Mouse (Mus musculus): ENCODE results near the gene Gm17374. TPM values are rescaled to one million over a fixed set of nuclear protein-coding genes. Genes with fewer than 3 reads are reported as not detected.
A peak's percentile ranks its signal among the peaks of the same experiment; 100 is the strongest.
"Not testable (repeated sequence)": the region's sequence is repeated elsewhere in the genome, so short reads cannot be mapped to it uniquely, and the experiment has no call there.

The Gm17374 gene
- total RNA-seq (2014; rRNA removed) (not detected in 2 replicates), polyA plus RNA-seq (2015; fragmentation: Nextera tagmentation; extraction: Ambion mirVana) (not detected in 2 replicates)

DNA sequence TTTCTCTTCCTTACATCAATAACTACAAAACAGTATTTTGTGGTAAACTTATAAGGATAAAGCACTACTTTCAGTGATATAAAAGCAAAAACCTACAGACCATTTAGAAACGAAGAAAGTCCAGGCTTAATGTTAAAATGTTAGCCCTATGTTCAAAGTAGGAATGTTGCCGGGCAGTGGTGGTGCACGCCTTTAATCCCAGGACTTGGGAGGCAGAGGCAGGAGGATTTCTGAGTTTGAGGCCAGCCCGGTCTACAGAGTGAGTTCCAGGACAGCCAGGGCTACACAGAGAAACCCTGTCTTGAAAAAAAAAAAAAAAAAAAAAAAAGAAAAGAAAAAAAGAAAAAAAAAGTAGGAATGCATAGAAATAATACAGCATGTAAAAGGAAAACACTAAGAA, at the start of gene Gm17374:
Gene Gm17374, plus strand, starts transcription at position 301 of the 400 bp plus-strand sequence.
- not testable (repeated sequence) for DNase-seq (ENCODE audit: low spot score); H3K9me3 ChIP-seq (ENCODE audit: low read length); H3K27me3 ChIP-seq (ENCODE audit: insufficient read depth, low read length); H3K9ac ChIP-seq (replicated peaks; ENCODE audit: low read length, poor library complexity, severe bottlenecking); ATAC-seq (ENCODE audit: low FRiP score); H3K4me2 ChIP-seq (ENCODE audit: low read depth, low read length, poor library complexity, severe bottlenecking); H3K36me3 ChIP-seq (ENCODE audit: insufficient read depth, low read length); H3K4me1 ChIP-seq (ENCODE audit: insufficient read depth, low read length); H3K4me3 ChIP-seq (ENCODE audit: low read depth, low read length); H3K27ac ChIP-seq (ENCODE audit: low read depth, low read length)
- WGBS, result 92% methylated on average over 4 of the region's 4 CpGs

DNA sequence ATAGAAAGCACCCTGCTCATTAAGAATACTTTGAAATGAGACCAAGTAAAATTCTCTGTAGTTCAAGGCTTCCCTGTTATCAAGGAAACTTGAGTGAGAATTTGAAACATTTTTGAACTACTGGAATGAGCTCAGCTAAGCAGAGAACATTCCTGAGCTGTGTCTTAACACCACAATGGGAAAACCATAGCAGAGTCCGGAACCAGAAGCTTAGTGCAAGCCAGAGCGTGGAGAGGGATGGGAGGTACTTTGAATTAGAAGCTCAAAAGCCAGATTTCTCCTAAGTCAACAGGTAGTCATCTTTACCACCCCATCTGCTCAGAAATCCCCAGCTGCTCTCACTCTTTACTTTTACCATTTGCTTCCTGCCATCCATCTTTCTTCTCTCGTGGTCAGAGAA, 46.9 kb upstream of the Gm17374 start:
- no peak for TF ChIP-seq CTCF (IDR thresholded peaks at IDR 0.05)
- no peak overlapping the region for H3K4me2 ChIP-seq (ENCODE audit: low read depth, low read length, poor library complexity, severe bottlenecking)
- no peak overlapping the region for H3K4me3 ChIP-seq (ENCODE audit: low read depth, low read length)
- H3K27ac ChIP-seq (ENCODE audit: low read depth, low read length), result no peak overlapping the region
- DNase-seq (ENCODE audit: low spot score) (no peak), ATAC-seq (ENCODE audit: low FRiP score) (no peak)
- 83% methylated on average over 3 of the region's 3 CpGs for WGBS
- no peaks in the 10 kb centered on the region for H3K36me3 ChIP-seq (ENCODE audit: insufficient read depth, low read length)
- H3K9ac ChIP-seq (replicated peaks; ENCODE audit: low read length, poor library complexity, severe bottlenecking), result no peak overlapping the region
- no peaks in the 10 kb centered on the region for H3K9me3 ChIP-seq (ENCODE audit: low read length)
- H3K27me3 ChIP-seq (ENCODE audit: insufficient read depth, low read length), result no peaks in the 10 kb centered on the region
- no peaks in the 10 kb centered on the region for H3K4me1 ChIP-seq (ENCODE audit: insufficient read depth, low read length)

- ATAC-seq (ENCODE audit: low FRiP score) (no peak), DNase-seq (ENCODE audit: low spot score) (no peak)
- no peaks in the 10 kb centered on the region for H3K4me1 ChIP-seq (ENCODE audit: insufficient read depth, low read length)
- no peak overlapping the region for H3K4me2 ChIP-seq (ENCODE audit: low read depth, low read length, poor library complexity, severe bottlenecking)
- no peak overlapping the region for H3K9ac ChIP-seq (replicated peaks; ENCODE audit: low read length, poor library complexity, severe bottlenecking)
- no peaks in the 10 kb centered on the region for H3K9me3 ChIP-seq (ENCODE audit: low read length)
- 90% methylated on average over 4 of the region's 4 CpGs for WGBS
- no peaks in the 10 kb centered on the region for H3K27me3 ChIP-seq (ENCODE audit: insufficient read depth, low read length)
- TF ChIP-seq CTCF (IDR thresholded peaks at IDR 0.05), result no peak
- no peak overlapping the region for H3K27ac ChIP-seq (ENCODE audit: low read depth, low read length)
- H3K36me3 ChIP-seq (ENCODE audit: insufficient read depth, low read length), result no peaks in the 10 kb centered on the region
- no peak overlapping the region for H3K4me3 ChIP-seq (ENCODE audit: low read depth, low read length)
These were observed 44.2 kb upstream of the Gm17374 start for GRCm38 (mm10) chr2:140107641-140108040.

- H3K9me3 ChIP-seq (ENCODE audit: low read length), result no peaks in the 10 kb centered on the region
- H3K4me1 ChIP-seq (ENCODE audit: insufficient read depth, low read length), result no peaks in the 10 kb centered on the region
- no peak overlapping the region for H3K4me2 ChIP-seq (ENCODE audit: low read depth, low read length, poor library complexity, severe bottlenecking)
- H3K9ac ChIP-seq (replicated peaks; ENCODE audit: low read length, poor library complexity, severe bottlenecking), result no peak overlapping the region
- H3K27me3 ChIP-seq (ENCODE audit: insufficient read depth, low read length), result no peaks in the 10 kb centered on the region
- WGBS, result 50% methylated on average over 1 of the region's 1 CpGs
- DNase-seq (ENCODE audit: low spot score), result no peak
- H3K4me3 ChIP-seq (ENCODE audit: low read depth, low read length), result no peak overlapping the region
- no peak overlapping the region for H3K27ac ChIP-seq (ENCODE audit: low read depth, low read length)
- ATAC-seq (ENCODE audit: low FRiP score), result no peak
- no peak for TF ChIP-seq CTCF (IDR thresholded peaks at IDR 0.05)
- H3K36me3 ChIP-seq (ENCODE audit: insufficient read depth, low read length), result no peaks in the 10 kb centered on the region
These were observed 42.9 kb upstream of the Gm17374 start for GRCm38 (mm10) chr2:140108945-140109344.

DNA sequence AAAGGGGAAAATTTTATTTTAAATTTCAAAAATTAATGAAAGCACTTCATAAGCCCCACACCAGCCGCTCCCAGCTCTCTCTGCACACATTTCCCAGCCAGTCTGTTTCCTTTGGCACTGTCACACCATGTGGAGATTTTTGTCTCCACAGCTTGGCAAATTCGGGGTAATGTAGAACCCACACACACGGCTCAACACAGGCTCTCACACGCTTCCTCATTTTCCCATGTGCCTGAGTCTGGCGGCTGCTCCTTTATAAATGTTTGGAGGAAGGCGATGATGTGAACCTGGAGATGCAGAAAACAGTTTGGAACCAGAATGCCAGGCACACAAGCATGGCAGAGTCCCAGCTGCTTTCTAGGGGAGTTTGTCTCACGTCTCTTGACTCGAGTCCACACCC, 38.0 kb upstream of the Gm17374 start:
- H3K9ac ChIP-seq (replicated peaks; ENCODE audit: low read length, poor library complexity, severe bottlenecking), result no peak overlapping the region
- H3K27ac ChIP-seq (ENCODE audit: low read depth, low read length), result no peak overlapping the region
- 91% methylated on average over 8 of the region's 8 CpGs for WGBS
- no peaks in the 10 kb centered on the region for H3K9me3 ChIP-seq (ENCODE audit: low read length)
- H3K4me2 ChIP-seq (ENCODE audit: low read depth, low read length, poor library complexity, severe bottlenecking), result no peak overlapping the region
- H3K36me3 ChIP-seq (ENCODE audit: insufficient read depth, low read length), result no peaks in the 10 kb centered on the region
- no peaks in the 10 kb centered on the region for H3K27me3 ChIP-seq (ENCODE audit: insufficient read depth, low read length)
- DNase-seq (ENCODE audit: low spot score), result no peak
- H3K4me3 ChIP-seq (ENCODE audit: low read depth, low read length), result no peak overlapping the region
- no peaks in the 10 kb centered on the region for H3K4me1 ChIP-seq (ENCODE audit: insufficient read depth, low read length)
- ATAC-seq (ENCODE audit: low FRiP score), result no peak
- TF ChIP-seq CTCF (IDR thresholded peaks at IDR 0.05), result no peak

DNA sequence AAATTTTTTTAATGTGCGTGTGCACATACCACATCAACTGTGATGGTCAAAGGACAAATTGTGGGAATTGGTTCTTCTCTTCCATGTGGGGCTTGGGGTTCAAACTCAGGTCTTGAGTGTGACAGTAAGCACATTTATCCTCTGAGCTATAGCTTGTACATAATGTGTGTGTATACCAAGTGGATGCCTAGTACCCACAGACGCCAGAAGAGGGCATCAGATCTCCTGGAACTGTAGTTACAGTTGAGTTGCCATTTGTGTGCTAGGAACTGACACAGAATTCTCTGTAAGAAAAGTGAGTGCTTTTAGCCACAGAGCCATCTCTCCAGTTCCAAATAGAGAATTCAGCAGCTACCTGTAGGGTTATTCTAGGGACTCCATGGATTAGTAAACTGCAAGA, 26.3 kb upstream of the Gm17374 start:
- Histone ChIP-seq H3K9ac (replicated peaks; ENCODE audit: low read length, poor library complexity, severe bottlenecking) (no peak overlapping the region), H3K27me3 (ENCODE audit: insufficient read depth, low read length) (no peaks in the 10 kb centered on the region), H3K4me3 (ENCODE audit: low read depth, low read length) (no peak overlapping the region), H3K36me3 (ENCODE audit: insufficient read depth, low read length) (peaks cover 28% of the 10 kb centered on the region), H3K4me2 (ENCODE audit: low read depth, low read length, poor library complexity, severe bottlenecking) (no peak overlapping the region), H3K4me1 (ENCODE audit: insufficient read depth, low read length) (no peaks in the 10 kb centered on the region), H3K27ac (ENCODE audit: low read depth, low read length) (no peak overlapping the region), H3K9me3 (ENCODE audit: low read length) (no peaks in the 10 kb centered on the region)
- DNase-seq (ENCODE audit: low spot score), result no peak
- ATAC-seq (ENCODE audit: low FRiP score), result no peak
- peak; percentile 18; the same call in 1 of the 2 replicates for TF ChIP-seq CTCF (IDR thresholded peaks at IDR 0.05)
- WGBS, result 87% methylated on average over 2 of the region's 2 CpGs
